Mouse (Mus musculus): ENCODE measurements around the gene Gabrb3.
"Not testable (repeated sequence)": the region's sequence is repeated elsewhere in the genome, so short reads cannot be mapped to it uniquely, and the experiment has no call there.

Gene Gabrb3

DNA sequence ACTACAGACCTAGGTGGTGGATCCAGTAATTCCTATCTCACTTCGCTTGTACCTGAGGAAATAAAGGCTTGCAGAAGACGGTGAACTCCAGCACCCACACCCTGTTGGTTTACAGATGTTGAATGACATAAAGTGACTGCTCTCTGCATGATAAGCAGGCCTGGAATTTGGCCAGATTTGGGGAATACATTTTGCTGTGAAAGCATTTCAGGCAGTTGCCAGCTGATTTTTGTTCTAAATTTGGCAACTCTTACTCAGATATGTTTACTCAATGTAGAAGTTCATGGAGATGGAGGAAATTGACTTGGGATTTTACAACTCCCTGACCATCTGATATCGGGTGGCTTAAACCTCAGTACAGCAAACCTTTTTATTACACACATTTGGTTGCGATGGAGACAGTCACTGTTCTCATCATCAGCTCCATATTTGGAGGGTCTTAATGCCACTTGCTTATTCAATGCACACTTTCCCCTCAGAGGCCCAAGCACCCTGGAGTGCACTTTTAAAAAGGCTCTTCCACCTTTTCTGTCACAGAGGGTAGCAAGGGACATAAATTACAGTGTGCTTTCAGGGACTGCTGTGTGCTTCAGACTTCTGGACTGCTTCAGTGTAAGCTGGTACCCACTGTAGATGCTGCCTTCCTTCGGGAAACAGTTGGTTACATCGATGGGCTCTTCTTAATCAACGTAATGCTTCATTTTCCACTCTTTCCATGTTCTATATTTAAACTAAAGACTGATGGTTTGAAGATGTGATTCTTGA lies 287.7 kb downstream of the Gabrb3 start:
- DNase-seq (ENCODE audit: low spot score in 2 of 2), result no peak

GRCm38 (mm10) chr7:57711709-57712108 lies 292.2 kb downstream of the Gabrb3 start:
- DNase-seq (ENCODE audit: low spot score in 2 of 2), result no peak

DNA sequence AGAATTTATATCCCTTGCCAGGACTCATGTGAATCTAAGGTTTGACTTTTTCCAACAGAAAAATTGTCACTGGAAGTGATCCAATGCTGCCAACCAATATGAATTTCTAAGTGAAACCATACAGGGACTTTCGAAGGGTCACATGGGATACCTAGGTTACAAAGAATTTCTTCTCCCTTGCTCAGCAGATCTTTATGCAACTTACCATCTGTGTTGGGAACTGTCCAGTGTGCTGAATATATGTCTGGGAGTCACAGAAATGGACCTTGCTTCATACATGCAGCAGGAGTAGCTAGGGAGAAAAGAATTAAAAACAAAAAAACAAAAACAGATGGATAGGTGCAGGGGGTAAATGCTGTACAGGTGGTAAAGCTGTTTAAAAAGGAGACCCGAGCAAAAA lies 327.3 kb downstream of the Gabrb3 start:
- no peak for DNase-seq (ENCODE audit: low spot score in 2 of 2)

DNA sequence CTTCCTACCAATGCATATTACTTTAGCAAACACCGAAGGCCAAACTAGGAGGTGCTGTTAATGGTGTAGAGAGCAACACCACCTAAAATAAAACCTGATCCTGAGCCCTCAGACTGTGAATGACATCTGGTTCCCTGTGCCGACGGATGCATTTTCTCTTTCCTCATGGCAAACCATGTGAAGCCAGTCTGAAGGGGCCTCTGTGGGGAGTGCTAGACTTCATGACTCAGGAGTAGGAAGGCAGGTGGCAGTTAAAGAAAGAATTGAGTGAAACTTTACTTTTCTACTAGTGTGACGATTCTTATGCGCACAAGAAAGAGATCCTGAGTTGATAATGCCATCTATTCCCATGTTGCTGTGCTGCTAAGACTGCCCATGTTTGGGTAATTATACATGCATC lies 341.0 kb downstream of the Gabrb3 start:
- DNase-seq (ENCODE audit: low spot score in 2 of 2), result no peak

DNA sequence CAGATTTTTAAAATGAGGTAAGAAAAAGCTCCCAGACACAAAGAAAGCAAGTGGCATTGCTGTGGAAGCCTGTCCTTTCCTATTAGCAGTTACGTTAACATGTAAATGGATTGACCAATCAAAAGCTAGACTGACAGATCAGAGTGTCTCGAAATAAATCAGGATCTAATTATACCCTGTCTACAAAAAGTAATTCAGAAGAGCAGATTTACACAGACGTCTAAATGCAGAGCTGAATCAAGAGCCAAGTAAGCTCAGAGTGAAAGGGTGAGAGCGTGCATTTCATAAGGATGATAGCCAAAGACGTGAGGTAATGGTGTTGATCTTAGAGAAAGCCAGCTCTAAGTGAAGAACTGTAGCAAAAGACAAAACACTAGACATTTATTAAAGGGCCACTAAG lies 359.3 kb downstream of the Gabrb3 start:
- no peak for DNase-seq (ENCODE audit: low spot score in 2 of 2)

DNA sequence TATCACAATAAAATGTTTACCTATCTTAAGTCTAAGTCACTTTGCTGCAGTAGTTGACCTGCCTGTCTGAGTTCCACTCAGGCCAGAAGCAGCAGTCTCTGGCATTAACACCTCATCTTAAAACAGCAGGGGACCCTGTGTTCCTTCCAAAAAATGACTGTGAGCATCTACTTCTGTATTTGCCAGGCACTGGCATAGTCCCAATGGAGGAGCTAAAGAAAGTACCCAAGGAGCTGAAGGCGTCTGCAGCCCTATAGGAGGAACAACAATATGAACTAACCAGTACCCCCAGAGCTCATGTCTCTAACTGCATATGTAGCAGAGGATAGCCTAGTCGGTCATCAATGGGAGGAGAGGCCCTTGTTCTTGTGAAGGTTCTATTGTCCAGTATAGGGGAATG lies 366.6 kb downstream of the Gabrb3 start:
- not testable (repeated sequence) for DNase-seq (ENCODE audit: low spot score in 2 of 2)

DNA sequence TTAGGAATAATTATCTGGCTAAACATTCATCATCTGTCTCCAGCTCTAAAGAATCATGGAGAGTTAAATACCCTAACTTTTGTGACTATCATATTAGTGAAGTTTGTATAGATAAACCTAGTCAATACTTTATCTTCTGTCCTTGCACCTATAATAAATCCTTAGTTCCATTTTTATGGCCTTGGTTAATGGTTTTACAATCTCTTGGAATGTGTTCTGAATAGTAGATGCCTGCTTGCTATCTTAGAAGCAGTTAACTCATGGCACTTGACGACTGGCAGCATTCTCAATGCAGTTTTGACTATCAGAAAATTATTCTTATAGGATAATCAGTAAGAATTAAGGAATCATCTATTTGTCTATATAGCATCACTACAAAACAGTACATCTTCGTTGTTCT lies 368.0 kb downstream of the Gabrb3 start:
- no peak for DNase-seq (ENCODE audit: low spot score in 2 of 2)

GRCm38 (mm10) chr7:57803266-57803665 lies 383.8 kb downstream of the Gabrb3 start:
- no peak for DNase-seq (ENCODE audit: low spot score in 2 of 2)

GRCm38 (mm10) chr7:57813716-57814115 lies 394.2 kb downstream of the Gabrb3 start:
- no peak for DNase-seq (ENCODE audit: low spot score in 2 of 2)

- no peak for DNase-seq (ENCODE audit: low spot score in 2 of 2)
These were observed 422.9 kb downstream of the Gabrb3 start for GRCm38 (mm10) chr7:57842383-57842896.

GRCm38 (mm10) chr7:57867951-57868350 lies 448.5 kb downstream of the Gabrb3 start:
- no peak for DNase-seq (ENCODE audit: low spot score in 2 of 2)
